Comparison of ENCODE assay signal across 27 mouse cellular contexts in the genomic region with DNA sequence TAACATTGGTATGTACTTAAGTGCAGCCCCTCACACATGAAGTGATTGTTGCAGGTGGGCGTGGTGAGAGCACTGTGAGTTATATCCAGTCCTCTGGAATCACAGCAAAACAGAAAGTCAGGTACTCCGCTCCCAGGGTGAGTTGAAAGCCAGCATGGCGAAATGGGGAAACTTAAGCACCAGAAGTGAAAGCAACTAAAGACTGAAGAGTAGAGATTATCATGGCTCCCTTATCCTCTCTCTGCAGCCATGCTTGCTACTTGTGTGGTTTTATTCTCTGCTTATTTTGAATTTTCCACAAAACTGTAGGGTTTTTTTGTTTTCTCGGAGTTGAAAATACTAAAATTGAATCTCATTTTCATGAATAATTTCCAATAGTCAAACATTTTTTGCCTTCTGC. TPM values are rescaled to one million over a fixed set of nuclear protein-coding genes. Genes with fewer than 3 reads are reported as not detected.
"Had no signal": no experiment of that assay in that cellular context is flagged by ENCODE, and none has a peak within 500 bp of the region (broad histone marks: within the 10 kb centered on the region; RNA-seq: fewer than 3 reads in every experiment).

No protein-coding gene starts in this region.

- H3K4me1 ChIP-seq: embryonic facial prominence, embryonic 10.5 days; embryonic facial prominence, embryonic 12.5 days; embryonic facial prominence, embryonic 13.5 days; embryonic facial prominence, embryonic 15.5 days; forebrain, embryonic 10.5 days; forebrain, embryonic 12.5 days; forebrain, embryonic 13.5 days; forebrain, embryonic 15.5 days had no signal

- H3K27me3 ChIP-seq: embryonic facial prominence, embryonic 12.5 days; embryonic facial prominence, embryonic 13.5 days; embryonic facial prominence, embryonic 15.5 days; forebrain, embryonic 12.5 days; forebrain, embryonic 13.5 days; forebrain, embryonic 15.5 days had no signal

- H3K27ac ChIP-seq: embryonic facial prominence, embryonic 10.5 days; embryonic facial prominence, embryonic 12.5 days; embryonic facial prominence, embryonic 13.5 days; embryonic facial prominence, embryonic 15.5 days; forebrain, embryonic 10.5 days; forebrain, embryonic 12.5 days; forebrain, embryonic 13.5 days; forebrain, embryonic 15.5 days; gastrocnemius, adult 2 months; heart, adult 2 months had no signal

- ATAC-seq: forebrain, embryonic 13.5 days; forebrain, embryonic 14.5 days; forebrain, embryonic 15.5 days; forebrain, embryonic 16.5 days; forebrain, postnatal 0 days had no signal

- DNase-seq: cerebellum, adult 9-10 months; cerebellum, adult 9-11 months; cerebellum, postnatal 10 days; cerebellum, postnatal 14 days; cerebellum, postnatal 25 days; cerebellum, postnatal 36 days; embryo, embryonic 11 days; forebrain, postnatal 0 days; gastrocnemius, adult 2 months; gastrocnemius, postnatal 10 days; gastrocnemius, postnatal 14 days; gastrocnemius, postnatal 25 days; gastrocnemius, postnatal 36 days; heart, adult 11 months; heart, adult 18-20 months; heart, adult 2 months had no signal

- H3K36me3 ChIP-seq: embryonic facial prominence, embryonic 10.5 days; embryonic facial prominence, embryonic 12.5 days; embryonic facial prominence, embryonic 13.5 days; embryonic facial prominence, embryonic 15.5 days; forebrain, embryonic 10.5 days; forebrain, embryonic 12.5 days; forebrain, embryonic 15.5 days had no signal

- H3K4me3 ChIP-seq: embryonic facial prominence, embryonic 10.5 days; embryonic facial prominence, embryonic 12.5 days; embryonic facial prominence, embryonic 13.5 days; embryonic facial prominence, embryonic 15.5 days; erythroblast, embryonic 14.5 days; forebrain, embryonic 10.5 days; forebrain, embryonic 12.5 days; forebrain, embryonic 13.5 days; forebrain, embryonic 15.5 days; gastrocnemius, adult 2 months; heart, adult 2 months had no signal

RNA-seq across cellular contexts. Expression of a gene that starts 51.2 kb away (rescaled TPM):
- polyA plus RNA-seq: erythroblast, embryonic 14.5 days had no signal
